Mouse (Mus musculus): Measurements from ENCODE around the gene Dnmt3a.
A peak's percentile ranks its signal among the peaks of the same experiment; 100 is the strongest.

Gene Dnmt3a

GRCm38 (mm10) chr12:3824906-3825713, 19.3 kb downstream of the Dnmt3a start:
- DNase-seq, result no peak

DNA sequence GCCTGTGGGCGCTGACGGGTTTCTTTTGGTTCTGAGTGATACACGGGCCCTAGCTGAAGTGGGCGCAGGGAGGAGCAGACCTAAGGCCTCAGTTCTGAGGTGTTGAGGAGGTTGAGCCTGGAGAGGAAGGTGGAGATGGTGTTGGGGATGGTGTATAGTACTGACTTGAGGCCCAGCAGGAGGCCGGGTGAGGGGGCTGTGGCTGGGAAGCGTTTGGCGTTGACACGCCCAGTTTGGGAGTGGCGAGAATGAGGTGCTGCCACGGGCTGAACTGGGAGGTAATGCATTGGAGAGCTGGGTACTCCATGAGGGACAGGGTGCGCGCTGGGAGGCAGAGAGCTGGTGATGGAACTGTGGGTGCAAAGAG, 19.9 kb downstream of the Dnmt3a start:
- no peak for DNase-seq

DNA sequence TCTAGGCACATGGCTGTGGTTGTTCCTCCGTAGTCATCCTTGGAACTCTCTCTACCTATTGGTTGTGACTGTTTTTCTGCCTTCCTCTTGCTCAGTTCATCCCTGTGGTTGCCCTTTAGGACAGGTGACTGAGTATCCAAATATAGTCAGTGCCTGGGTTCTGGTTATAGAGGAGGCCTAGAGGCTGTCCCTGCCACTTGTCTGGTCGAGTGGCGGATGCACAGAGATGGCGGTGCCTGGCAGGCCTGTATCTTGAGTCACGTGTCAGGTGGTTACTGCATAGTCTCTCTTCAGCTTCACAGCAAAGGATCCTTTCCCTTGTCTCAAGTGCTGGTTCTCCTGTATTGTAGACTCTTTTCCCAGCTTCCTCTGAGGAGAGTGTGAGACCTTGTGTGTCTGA, 22.0 kb downstream of the Dnmt3a start:
- DNase-seq, result no peak

DNA sequence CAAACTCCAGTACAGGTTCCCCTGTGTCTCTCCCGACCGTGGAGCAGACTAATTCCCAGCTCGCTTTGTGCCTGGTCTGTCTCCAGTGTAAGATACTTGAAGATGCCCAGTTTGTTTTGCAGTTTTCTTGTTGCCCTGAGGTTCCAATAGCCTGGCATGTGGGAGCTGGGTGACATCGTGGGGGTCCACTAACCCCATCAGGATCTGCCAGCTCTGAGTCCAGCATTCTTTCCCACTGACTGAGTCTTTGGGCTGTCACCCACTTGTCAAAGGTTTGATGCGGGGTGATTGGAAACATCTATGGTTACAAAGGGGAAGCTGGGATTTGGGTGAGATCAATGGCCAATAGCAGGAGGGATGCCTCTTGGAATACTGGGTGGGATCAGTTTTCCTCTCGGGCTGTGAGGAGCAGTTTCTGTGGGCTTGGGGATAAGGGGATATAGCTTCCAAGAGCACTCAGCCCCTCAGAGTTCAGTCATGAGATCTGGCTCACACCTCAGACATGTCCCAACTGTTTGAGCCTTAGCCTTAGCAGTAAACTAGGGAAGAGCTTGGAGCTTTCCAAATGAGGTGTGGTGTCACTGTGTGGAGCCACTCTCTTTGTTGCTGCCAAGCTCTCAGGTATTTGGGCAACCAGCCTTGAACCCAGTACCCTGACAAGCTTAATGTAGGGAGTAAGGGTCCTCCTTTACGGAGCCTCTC, 27.4 kb downstream of the Dnmt3a start:
- DNase-seq, result no peak

- DNase-seq, result no peak
These were observed 28.1 kb downstream of the Dnmt3a start for GRCm38 (mm10) chr12:3833851-3834273.

- DNase-seq, result peak; percentile 32 to 54
These were observed 28.8 kb downstream of the Dnmt3a start for GRCm38 (mm10) chr12:3834373-3835314.

DNA sequence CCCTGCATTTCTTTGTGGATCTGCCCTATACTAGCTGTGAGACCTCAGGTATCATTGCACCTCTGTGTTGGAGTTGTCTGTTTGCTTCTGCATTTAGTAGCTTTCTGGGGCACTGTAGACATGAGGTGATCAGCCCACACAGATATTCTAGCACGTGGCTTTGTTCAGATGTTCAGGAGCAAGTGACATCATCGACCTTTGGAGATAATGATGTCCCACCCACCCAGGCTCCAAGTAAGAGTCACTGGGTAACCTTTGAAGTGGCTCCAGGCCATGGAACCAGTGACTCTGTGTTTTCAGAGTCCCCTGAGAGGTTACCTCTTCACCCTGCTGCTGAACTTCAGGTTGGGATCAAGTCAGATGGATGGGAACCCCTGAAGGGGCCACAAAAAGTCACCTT, 29.8 kb downstream of the Dnmt3a start:
- DNase-seq, result no peak

GRCm38 (mm10) chr12:3837081-3837832, 31.4 kb downstream of the Dnmt3a start:
- no peak for DNase-seq

- DNase-seq, result no peak
These were observed 32.2 kb downstream of the Dnmt3a start for GRCm38 (mm10) chr12:3838009-3838408.

DNA sequence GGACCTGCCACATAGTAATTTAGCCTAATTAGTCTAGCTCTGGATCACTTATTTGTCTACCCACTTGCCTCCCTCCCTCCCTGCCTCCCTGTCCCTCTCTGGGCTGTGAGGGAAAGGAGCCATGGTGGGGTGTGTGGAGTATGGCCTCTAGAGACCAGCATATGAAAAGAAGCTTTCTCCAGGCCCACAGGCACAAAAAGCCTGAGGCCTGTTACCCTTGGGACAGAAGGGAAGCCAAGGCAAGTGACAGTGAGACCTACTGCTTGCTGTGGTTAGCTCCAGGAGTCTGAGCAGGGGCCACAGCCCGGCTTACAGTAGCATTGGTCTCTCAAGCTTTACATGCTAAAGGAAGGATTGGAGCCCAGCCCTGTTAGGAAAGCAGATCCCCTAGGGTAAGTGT, 33.9 kb downstream of the Dnmt3a start:
- DNase-seq, result no peak

DNA sequence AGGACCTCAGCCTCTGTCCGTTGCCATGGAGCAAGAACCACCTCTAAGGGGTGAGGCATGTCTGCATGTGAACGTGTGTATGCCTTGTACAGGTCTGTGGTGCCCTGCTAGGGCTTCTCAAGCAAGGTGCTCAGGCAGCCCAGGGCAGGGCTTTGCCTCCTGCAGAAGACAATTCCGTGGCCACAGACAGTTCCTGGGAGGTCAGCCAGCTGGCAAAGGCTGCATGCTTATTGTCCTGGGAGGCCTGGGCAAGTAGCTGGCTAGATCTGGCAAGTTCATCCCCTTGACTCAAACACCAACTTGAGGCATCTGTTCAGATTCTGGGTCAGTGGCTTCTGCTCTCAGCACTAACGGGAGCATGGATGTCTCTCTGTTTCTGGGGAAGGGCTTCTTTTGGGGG, 35.3 kb downstream of the Dnmt3a start:
- DNase-seq, result no peak

- no peak for DNase-seq
These were observed 37.0 kb downstream of the Dnmt3a start for GRCm38 (mm10) chr12:3842843-3843242.

GRCm38 (mm10) chr12:3843371-3843861, 37.6 kb downstream of the Dnmt3a start:
- DNase-seq, result no peak

DNA sequence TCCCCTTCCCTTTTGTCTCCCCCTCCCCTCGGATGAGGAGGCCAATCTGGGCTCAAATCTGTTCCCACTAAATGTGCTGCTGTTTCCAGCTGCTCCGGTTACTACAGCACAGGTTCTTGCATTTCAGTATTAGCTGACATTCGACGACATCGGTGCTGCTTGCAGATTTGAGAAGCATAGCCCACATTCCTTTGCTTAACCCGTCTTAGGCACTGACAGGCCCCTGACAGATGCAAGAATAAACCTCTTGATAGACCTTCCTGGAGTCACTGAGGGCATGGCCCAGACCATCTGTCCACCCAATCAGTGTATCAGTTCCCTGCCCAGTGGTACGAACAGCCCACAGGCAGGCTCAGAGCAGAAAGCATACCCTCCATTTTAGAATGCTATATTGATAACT, 38.1 kb downstream of the Dnmt3a start:
- DNase-seq, result no peak

GRCm38 (mm10) chr12:3844335-3844734, 38.5 kb downstream of the Dnmt3a start:
- DNase-seq, result no peak

- DNase-seq, result no peak
These were observed 43.7 kb downstream of the Dnmt3a start for GRCm38 (mm10) chr12:3849481-3849880.

- no peak for DNase-seq
These were observed 44.4 kb downstream of the Dnmt3a start for GRCm38 (mm10) chr12:3850165-3850564.

DNA sequence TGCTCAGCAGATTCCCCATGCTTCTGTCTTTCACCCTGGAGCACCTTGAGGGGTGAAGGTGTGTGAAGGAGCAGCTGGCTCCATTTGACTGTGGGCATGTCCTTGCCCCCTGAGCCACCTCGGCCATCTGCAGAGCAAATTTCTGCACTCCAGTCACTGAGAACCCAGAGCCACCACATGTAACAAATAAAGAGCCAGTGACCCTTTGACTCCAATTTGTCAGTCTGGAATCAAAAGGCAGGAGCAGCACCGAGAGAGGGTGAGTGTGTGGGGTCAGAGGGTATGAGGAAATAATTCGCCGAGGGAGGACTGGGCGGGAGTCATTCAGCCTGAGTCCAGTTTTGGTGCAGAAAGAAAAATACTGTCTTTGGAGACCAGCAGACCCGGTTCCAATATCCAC, 44.9 kb downstream of the Dnmt3a start:
- no peak for DNase-seq

DNA sequence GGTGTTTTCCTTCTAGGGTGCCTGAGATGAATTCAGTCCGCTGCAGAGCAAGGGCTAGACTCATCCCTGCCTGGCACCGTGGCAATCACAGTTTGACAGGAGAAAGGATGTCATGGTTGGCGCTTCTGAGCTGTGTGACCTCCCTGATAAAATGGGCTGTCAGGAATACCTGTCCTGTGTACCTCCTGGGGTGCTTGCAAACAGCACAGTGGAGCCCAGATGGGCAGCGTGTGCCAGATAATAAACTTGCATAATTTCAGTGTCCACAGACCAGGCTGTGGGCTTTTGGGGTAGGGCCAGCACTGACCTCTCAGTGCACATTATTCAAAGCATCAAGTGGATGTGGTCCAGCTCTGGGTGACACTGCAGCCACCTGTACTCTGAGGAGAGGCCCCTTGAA, 45.4 kb downstream of the Dnmt3a start:
- DNase-seq, result no peak

DNA sequence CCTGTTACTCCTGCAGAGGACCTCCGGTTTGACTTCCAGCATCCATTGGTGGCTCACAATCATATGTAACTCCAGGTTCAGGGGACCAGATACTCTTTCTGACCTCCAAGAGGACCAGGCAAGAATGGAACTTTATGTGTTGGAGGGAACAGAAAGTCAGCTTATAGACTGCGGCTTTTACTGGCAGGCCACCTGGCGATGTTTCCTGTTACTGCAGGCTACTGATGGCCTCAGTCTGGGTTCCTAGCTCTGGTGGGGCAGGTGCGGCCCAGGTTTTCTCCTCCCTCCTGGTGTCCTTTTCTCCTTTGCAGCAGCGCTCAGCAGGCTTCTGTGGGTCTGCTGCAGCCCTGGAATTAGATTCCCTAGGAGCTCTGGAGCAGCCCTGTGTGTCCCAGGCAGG, 46.7 kb downstream of the Dnmt3a start:
- DNase-seq, result peak; percentile 35 to 70

- DNase-seq, result no peak
These were observed 48.6 kb downstream of the Dnmt3a start for GRCm38 (mm10) chr12:3854419-3854818.

- peak; percentile 35 to 42 for DNase-seq
These were observed 50.1 kb downstream of the Dnmt3a start for GRCm38 (mm10) chr12:3855762-3856501.

All from spleen, adult 18-20 months (tissue).